Mouse (Mus musculus): Measurements from ENCODE around the gene Zfp750.

Gene Zfp750

GRCm38 (mm10) chr11:121552846-121553457, 33.8 kb upstream of the Zfp750 start:
- peaks cover 17% of the 10 kb centered on the region for H3K36me3 ChIP-seq (ENCODE audit: insufficient read depth, low read length)
- TF ChIP-seq POU5F1 (IDR thresholded peaks at IDR 0.05; ENCODE audit: borderline replicate concordance, low read length): no peak
- TF ChIP-seq NANOG (IDR thresholded peaks at IDR 0.05; ENCODE audit: borderline replicate concordance, low read length): no peak
- TF ChIP-seq CTCF (conservative IDR thresholded peaks at IDR 0.05; ENCODE audit: low read length): no peak
- no peaks in the 10 kb centered on the region for H3K27me3 ChIP-seq (ENCODE audit: insufficient read depth, low read length)
- H3K4me3 ChIP-seq (replicated peaks; ENCODE audit: low read length): no peak overlapping the region
- H3K9me3 ChIP-seq (ENCODE audit: low read length): no peaks in the 10 kb centered on the region
- peaks cover 5% of the 10 kb centered on the region for H3K4me1 ChIP-seq (replicated peaks; ENCODE audit: low read depth, low read length)

GRCm38 (mm10) chr11:121552167-121552566, 33.0 kb upstream of the Zfp750 start:
- Histone ChIP-seq H3K4me3 (replicated peaks; ENCODE audit: low read length) (no peak overlapping the region), H3K9me3 (ENCODE audit: low read length) (no peaks in the 10 kb centered on the region), H3K27me3 (ENCODE audit: insufficient read depth, low read length) (no peaks in the 10 kb centered on the region), H3K36me3 (ENCODE audit: insufficient read depth, low read length) (peaks cover 16% of the 10 kb centered on the region), H3K4me1 (replicated peaks; ENCODE audit: low read depth, low read length) (no peaks in the 10 kb centered on the region)
- TF ChIP-seq CTCF (conservative IDR thresholded peaks at IDR 0.05; ENCODE audit: low read length): no peak

- peaks cover 16% of the 10 kb centered on the region for H3K36me3 ChIP-seq (ENCODE audit: insufficient read depth, low read length)
- no peak overlapping the region for H3K4me3 ChIP-seq (replicated peaks; ENCODE audit: low read length)
- H3K27me3 ChIP-seq (ENCODE audit: insufficient read depth, low read length): no peaks in the 10 kb centered on the region
- H3K9me3 ChIP-seq (ENCODE audit: low read length): no peaks in the 10 kb centered on the region
- TF ChIP-seq POU5F1 (IDR thresholded peaks at IDR 0.05; ENCODE audit: borderline replicate concordance, low read length) (no peak), CTCF (conservative IDR thresholded peaks at IDR 0.05; ENCODE audit: low read length) (no peak), NANOG (IDR thresholded peaks at IDR 0.05; ENCODE audit: borderline replicate concordance, low read length) (no peak)
- no peaks in the 10 kb centered on the region for H3K4me1 ChIP-seq (replicated peaks; ENCODE audit: low read depth, low read length)
These were observed 32.2 kb upstream of the Zfp750 start for GRCm38 (mm10) chr11:121551206-121551799.

- H3K36me3 ChIP-seq (ENCODE audit: insufficient read depth, low read length): peaks cover 16% of the 10 kb centered on the region
- no peaks in the 10 kb centered on the region for H3K27me3 ChIP-seq (ENCODE audit: insufficient read depth, low read length)
- H3K9me3 ChIP-seq (ENCODE audit: low read length): no peaks in the 10 kb centered on the region
- no peak for TF ChIP-seq CTCF (conservative IDR thresholded peaks at IDR 0.05; ENCODE audit: low read length)
- TF ChIP-seq POU5F1 (IDR thresholded peaks at IDR 0.05; ENCODE audit: borderline replicate concordance, low read length): no peak
- TF ChIP-seq NANOG (IDR thresholded peaks at IDR 0.05; ENCODE audit: borderline replicate concordance, low read length): no peak
- H3K4me3 ChIP-seq (replicated peaks; ENCODE audit: low read length): no peak overlapping the region
- peaks cover under 1% of the 10 kb centered on the region for H3K4me1 ChIP-seq (replicated peaks; ENCODE audit: low read depth, low read length)
These were observed 30.9 kb upstream of the Zfp750 start for GRCm38 (mm10) chr11:121549843-121550647.

- no peaks in the 10 kb centered on the region for H3K9me3 ChIP-seq (ENCODE audit: low read length)
- no peak overlapping the region for H3K4me3 ChIP-seq (replicated peaks; ENCODE audit: low read length)
- peaks cover 16% of the 10 kb centered on the region for H3K36me3 ChIP-seq (ENCODE audit: insufficient read depth, low read length)
- TF ChIP-seq CTCF (conservative IDR thresholded peaks at IDR 0.05; ENCODE audit: low read length): no peak
- no peak for TF ChIP-seq NANOG (IDR thresholded peaks at IDR 0.05; ENCODE audit: borderline replicate concordance, low read length)
- no peak for TF ChIP-seq POU5F1 (IDR thresholded peaks at IDR 0.05; ENCODE audit: borderline replicate concordance, low read length)
- H3K4me1 ChIP-seq (replicated peaks; ENCODE audit: low read depth, low read length): peaks cover 9% of the 10 kb centered on the region
- no peaks in the 10 kb centered on the region for H3K27me3 ChIP-seq (ENCODE audit: insufficient read depth, low read length)
These were observed 30.1 kb upstream of the Zfp750 start for GRCm38 (mm10) chr11:121548996-121549842.

GRCm38 (mm10) chr11:121547925-121548324, 28.8 kb upstream of the Zfp750 start:
- no peak overlapping the region for H3K4me3 ChIP-seq (replicated peaks; ENCODE audit: low read length)
- TF ChIP-seq NANOG (IDR thresholded peaks at IDR 0.05; ENCODE audit: borderline replicate concordance, low read length) (no peak), POU5F1 (IDR thresholded peaks at IDR 0.05; ENCODE audit: borderline replicate concordance, low read length) (no peak)
- no peaks in the 10 kb centered on the region for H3K27me3 ChIP-seq (ENCODE audit: insufficient read depth, low read length)
- H3K9me3 ChIP-seq (ENCODE audit: low read length): no peaks in the 10 kb centered on the region
- peaks cover 24% of the 10 kb centered on the region for H3K36me3 ChIP-seq (ENCODE audit: insufficient read depth, low read length)
- H3K4me1 ChIP-seq (replicated peaks; ENCODE audit: low read depth, low read length): peaks cover 21% of the 10 kb centered on the region

GRCm38 (mm10) chr11:121547234-121547633, 28.1 kb upstream of the Zfp750 start:
- no peak overlapping the region for H3K4me3 ChIP-seq (replicated peaks; ENCODE audit: low read length)
- H3K36me3 ChIP-seq (ENCODE audit: insufficient read depth, low read length): peaks cover 31% of the 10 kb centered on the region
- no peaks in the 10 kb centered on the region for H3K9me3 ChIP-seq (ENCODE audit: low read length)
- no peaks in the 10 kb centered on the region for H3K27me3 ChIP-seq (ENCODE audit: insufficient read depth, low read length)
- TF ChIP-seq NANOG (IDR thresholded peaks at IDR 0.05; ENCODE audit: borderline replicate concordance, low read length): no peak
- TF ChIP-seq POU5F1 (IDR thresholded peaks at IDR 0.05; ENCODE audit: borderline replicate concordance, low read length): no peak
- TF ChIP-seq CTCF (conservative IDR thresholded peaks at IDR 0.05; ENCODE audit: low read length): no peak
- H3K4me1 ChIP-seq (replicated peaks; ENCODE audit: low read depth, low read length): peaks cover 21% of the 10 kb centered on the region
